Mouse (Mus musculus) spleen, adult 2 months (tissue): ENCODE results near the gene Mmp11. TPM values are rescaled to one million over a fixed set of nuclear protein-coding genes. Genes with fewer than 3 reads are reported as not detected.

ENCODE experiments used
- DNase-seq, 2 experiments: peaks; one replicate each; pipeline versions ENCODE4 v3.0.0 to v3.0.0-alpha.2; 2012 to 2021; ENCODE audit warnings: low spot score in 2 of 2, low read depth in 1 of 2
- H3K27ac ChIP-seq: fragments of 200-500 bp; 2 replicates; pipeline ENCODE4 v1.5.1; 2012; ENCODE audit warnings: low read length, inconsistent platforms; ENCODE audit not compliant: insufficient read depth
- H3K27me3 ChIP-seq: fragments of 200-500 bp; 2 replicates; pipeline ENCODE4 v1.6.1; 2012; ENCODE audit warnings: mild to moderate bottlenecking, moderate library complexity, low read length, inconsistent platforms; ENCODE audit not compliant: control insufficient read depth, insufficient read depth
- H3K36me3 ChIP-seq: fragments of 200-500 bp; 2 replicates; pipeline ENCODE4 v1.6.1; 2012; ENCODE audit warnings: mild to moderate bottlenecking, low read length, inconsistent platforms; ENCODE audit not compliant: control insufficient read depth, insufficient read depth
- H3K4me1 ChIP-seq: fragments of 200-500 bp; 2 replicates; pipeline ENCODE4 v1.6.1; 2011; ENCODE audit warnings: inconsistent platforms; ENCODE audit not compliant: control insufficient read depth, insufficient read depth, insufficient read length
- H3K4me3 ChIP-seq: fragments of 200-500 bp; 2 replicates; pipeline ENCODE4 v1.5.1; 2011; ENCODE audit warnings: mild to moderate bottlenecking, inconsistent platforms; ENCODE audit not compliant: insufficient read depth, insufficient read length; ENCODE audit errors: extremely low read depth
- CTCF ChIP-seq: fragments of 200-500 bp; IDR thresholded peaks from 2 replicates; pipeline ENCODE4 v1.5.1; 2011; ENCODE audit warnings: mild to moderate bottlenecking, inconsistent platforms; ENCODE audit not compliant: insufficient read depth, insufficient read length, insufficient replicate concordance; ENCODE audit errors: extremely low read depth
- POLR2A ChIP-seq: fragments of 200-500 bp; IDR thresholded peaks from 2 replicates; pipeline ENCODE4 v1.6.1; 2011; ENCODE audit warnings: low read depth, low read length, inconsistent platforms
- WGBS: fragments of 180-500 bp; shearing (Covaris S2); methylation state at CpG from one replicate; pipeline ENCODE4 v1.1.7; 2018; 5-methylcytosine and 5-hydroxymethylcytosine counted together
- polyA plus RNA-seq: library from polyadenylated mRNA; depleted of rRNA; stranded (reverse); fragments of >200 nt; gene quantifications from 2 replicates; pipeline ENCODE4 v1.2.3, GENCODE M21; 2012

Gene Mmp11
- polyA plus RNA-seq, 1 experiment, result 7.9 TPM

GRCm38 (mm10) chr10:75937851-75938643 is 1.8 kb upstream of the Mmp11 start:
- DNase-seq, result no peak
- Histone ChIP-seq H3K27me3 (no peaks in the 10 kb centered on the region), H3K27ac (peak overlapping the region; percentile 54), H3K36me3 (no peaks in the 10 kb centered on the region), H3K4me1 (peaks cover 10% of the 10 kb centered on the region; the same call in 1 of the 2 replicates), H3K4me3 (no peak overlapping the region; the same call in 1 of the 2 replicates)
- no peak for TF ChIP-seq POLR2A
- TF ChIP-seq CTCF, result no peak
- WGBS, result 28% methylated on average over 10 of the region's 10 CpGs

DNA sequence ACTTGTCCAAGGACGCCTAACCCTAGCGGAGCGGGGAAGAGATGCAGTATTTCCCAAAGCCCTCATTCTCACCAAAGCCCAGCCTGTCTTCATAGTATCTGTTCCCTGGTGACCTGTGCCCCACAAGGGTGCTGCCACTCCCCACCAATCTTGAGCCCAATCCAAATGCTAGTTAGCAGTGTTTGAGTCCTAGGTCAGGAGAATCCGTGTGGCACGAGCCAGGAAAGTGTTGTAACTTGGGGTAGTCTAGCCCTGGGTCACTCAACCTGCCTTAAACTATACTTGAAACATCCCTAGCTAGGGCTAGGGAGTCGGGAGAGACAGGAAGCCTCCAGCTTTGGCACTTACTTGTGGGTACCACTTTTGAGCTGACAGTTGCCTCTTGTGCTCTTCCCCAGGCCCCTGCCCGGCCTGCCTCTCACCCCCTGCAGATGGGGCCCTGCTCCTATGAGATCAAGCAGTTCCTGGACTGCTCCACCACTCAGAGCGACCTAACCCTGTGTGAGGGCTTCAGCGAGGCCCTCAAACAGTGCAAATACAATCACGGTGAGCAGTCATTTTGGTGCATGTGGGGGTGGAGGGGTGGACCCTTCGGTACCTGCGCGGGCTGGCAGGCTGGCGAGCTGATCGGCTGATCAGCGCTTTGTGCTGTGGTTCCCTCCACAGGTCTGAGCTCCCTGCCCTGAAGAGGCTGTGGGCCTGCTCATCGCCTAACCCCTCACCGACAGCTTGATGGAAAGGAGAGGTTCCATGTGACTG is 792 bp upstream of the Mmp11 start:
- peaks cover 16% of the 10 kb centered on the region for H3K4me1 ChIP-seq

DNA sequence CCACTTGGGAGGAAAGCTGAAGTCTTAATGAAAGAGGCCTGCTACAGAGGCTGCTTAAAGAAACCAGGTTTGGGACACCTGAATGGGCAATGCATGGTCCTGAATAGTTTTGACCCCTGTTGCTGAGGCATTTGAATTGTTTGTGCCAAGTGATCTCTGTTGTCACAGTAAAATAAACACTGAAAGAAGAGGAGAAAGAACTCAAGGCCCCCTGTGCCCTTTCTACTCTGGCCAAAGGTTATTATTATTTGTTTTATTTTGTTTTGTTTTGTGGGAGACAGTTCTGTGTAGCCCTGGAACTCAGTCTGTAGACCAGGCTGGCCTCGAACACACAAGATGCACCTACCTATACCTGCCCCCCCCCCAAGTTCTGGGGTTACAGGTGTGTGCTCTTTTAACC is 1.3 kb downstream of the Mmp11 start:
- H3K4me3 ChIP-seq, result no peak overlapping the region
- H3K36me3 ChIP-seq, result no peaks in the 10 kb centered on the region
- H3K27ac ChIP-seq, result no peak overlapping the region
- DNase-seq, result no peak
- H3K27me3 ChIP-seq, result no peaks in the 10 kb centered on the region
- TF ChIP-seq POLR2A, result no peak
- no peak for TF ChIP-seq CTCF
- WGBS, result 53% methylated on average over 1 of the region's 1 CpGs
- peaks cover 22% of the 10 kb centered on the region for H3K4me1 ChIP-seq

More for the DNA sequence above, 792 bp upstream of the Mmp11 start:
- no peaks in the 10 kb centered on the region for H3K36me3 ChIP-seq
- DNase-seq, result peak in 1 of 2 experiments; percentile 13
- peak overlapping the region; percentile 19 for H3K4me3 ChIP-seq
- H3K27ac ChIP-seq, result peak overlapping the region; percentile 55
- TF ChIP-seq CTCF (no peak), POLR2A (no peak)
- no peaks in the 10 kb centered on the region for H3K27me3 ChIP-seq
- WGBS, result 58% methylated on average over 18 of the region's 18 CpGs

DNA sequence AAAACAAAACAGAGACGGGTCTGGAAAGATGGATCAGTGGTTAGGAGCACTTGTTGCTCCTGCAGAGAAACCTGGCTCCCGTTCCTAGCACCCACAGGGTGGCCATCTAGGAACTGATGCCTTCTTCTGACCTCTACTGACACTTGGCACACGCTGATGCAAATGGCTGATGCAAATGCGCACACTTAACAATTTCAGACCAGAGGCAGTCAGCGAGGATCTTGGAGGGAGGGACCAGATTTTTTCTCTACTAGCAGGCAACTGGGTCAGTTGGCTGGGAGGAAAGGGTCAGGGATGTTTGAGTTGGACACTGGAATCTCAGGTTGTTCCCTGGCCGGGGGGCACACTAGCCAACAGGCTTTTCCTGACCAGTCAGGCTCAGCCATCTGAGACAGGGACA is 3.4 kb downstream of the Mmp11 start, which contains the start of gene Chchd10:
Gene Chchd10 (plus strand): TSS at position 240 of the 400 bp plus-strand sequence.
- Histone ChIP-seq H3K36me3 (no peaks in the 10 kb centered on the region), H3K4me1 (peaks cover 20% of the 10 kb centered on the region), H3K27ac (peak within 1 kb of the TSS; percentile 33; the same call in 1 of the 2 replicates), H3K27me3 (no peaks in the 10 kb centered on the region), H3K4me3 (peak within 1 kb of the TSS; percentile 59)
- no peak for DNase-seq
- WGBS, result 68% methylated on average over 6 of the region's 6 CpGs
- TF ChIP-seq POLR2A, result no peak
- no peak for TF ChIP-seq CTCF

GRCm38 (mm10) chr10:75932081-75932678 is 4.1 kb downstream of the Mmp11 start:
- 3% methylated on average over 41 of the region's 44 CpGs for WGBS

DNA sequence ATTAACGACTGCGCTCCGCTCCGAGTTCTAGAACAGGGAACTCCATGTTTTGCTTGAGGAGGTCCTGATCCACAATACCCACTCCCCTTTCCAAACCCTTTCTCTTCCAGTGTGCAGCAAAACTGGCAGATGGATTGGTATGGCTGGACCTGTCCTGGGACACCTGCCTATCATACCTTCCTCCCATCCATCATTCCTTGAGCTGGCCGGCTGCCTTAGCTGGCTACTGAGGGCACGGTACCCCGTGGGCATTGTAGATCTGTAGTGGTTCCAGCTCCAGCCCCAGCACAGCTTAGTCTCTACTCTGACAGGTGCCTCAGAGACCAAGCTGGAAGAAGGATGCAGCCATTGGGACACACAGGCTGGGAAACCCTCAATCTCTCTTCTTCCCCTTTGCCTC is 5.0 kb downstream of the Mmp11 start:
- peaks cover 17% of the 10 kb centered on the region for H3K4me1 ChIP-seq
- 54% methylated on average over 7 of the region's 7 CpGs for WGBS
- no peak for TF ChIP-seq POLR2A
- TF ChIP-seq CTCF, result no peak
- no peaks in the 10 kb centered on the region for H3K36me3 ChIP-seq
- H3K4me3 ChIP-seq, result no peak overlapping the region
- no peaks in the 10 kb centered on the region for H3K27me3 ChIP-seq
- H3K27ac ChIP-seq, result no peak overlapping the region
- DNase-seq, result no peak

More at GRCm38 (mm10) chr10:75932081-75932678, 4.1 kb downstream of the Mmp11 start:
- peak overlapping the region; percentile 59 for H3K4me3 ChIP-seq
- H3K27me3 ChIP-seq, result no peaks in the 10 kb centered on the region
- H3K36me3 ChIP-seq, result no peaks in the 10 kb centered on the region
- peak in 1 of 2 experiments; percentile 50 for DNase-seq
- H3K4me1 ChIP-seq, result peaks cover 17% of the 10 kb centered on the region
- no peak for TF ChIP-seq CTCF
- no peak for TF ChIP-seq POLR2A
- peak overlapping the region; percentile 33; the same call in 1 of the 2 replicates for H3K27ac ChIP-seq
